Mouse (Mus musculus): Measurements from ENCODE around the gene Bcl2l13. TPM values are rescaled to one million over a fixed set of nuclear protein-coding genes. Genes with fewer than 3 reads are reported as not detected.
A peak's percentile ranks its signal among the peaks of the same experiment; 100 is the strongest.
"Not testable (repeated sequence)": the region's sequence is repeated elsewhere in the genome, so short reads cannot be mapped to it uniquely, and the experiment has no call there.

Bcl2l13 gene
- total RNA-seq, 2 experiments from 2014 or later: 38.0 to 40.8 TPM

- DNase-seq; intact Hi-C loops (cut with DNase I): not testable (repeated sequence)
Observed at GRCm38 (mm10) chr6:120924791-120925321, 88.8 kb downstream of the Bcl2l13 start.

- DNase-seq: no peak
- intact Hi-C loops (cut with DNase I): no loop called here
Observed at GRCm38 (mm10) chr6:120926880-120927279, 90.9 kb downstream of the Bcl2l13 start.

- peak; percentile 33 for DNase-seq
- intact Hi-C loops (cut with DNase I): no loop called here
Observed at GRCm38 (mm10) chr6:120927765-120928164, 91.8 kb downstream of the Bcl2l13 start.

- no peak for DNase-seq
- intact Hi-C loops (cut with DNase I): no loop called here
Observed at GRCm38 (mm10) chr6:120929421-120929820, 93.4 kb downstream of the Bcl2l13 start.

GRCm38 (mm10) chr6:120930450-120931306, 94.7 kb downstream of the Bcl2l13 start:
- no peak for DNase-seq
- intact Hi-C loops (cut with DNase I): no loop called here

- intact Hi-C loops (cut with DNase I): no loop called here
- DNase-seq: no peak
Observed at GRCm38 (mm10) chr6:120932597-120932996, 96.6 kb downstream of the Bcl2l13 start.

GRCm38 (mm10) chr6:120933670-120934069, 97.7 kb downstream of the Bcl2l13 start:
- intact Hi-C loops (cut with DNase I): no loop called here
- no peak for DNase-seq

- no peak for DNase-seq
- intact Hi-C loops (cut with DNase I): no loop called here
Observed at GRCm38 (mm10) chr6:120934176-120934575, 98.2 kb downstream of the Bcl2l13 start.

GRCm38 (mm10) chr6:120937104-120937617, 101.1 kb downstream of the Bcl2l13 start:
- intact Hi-C loops (cut with DNase I): no loop called here
- no peak for DNase-seq

- DNase-seq: no peak
- intact Hi-C loops (cut with DNase I): no loop called here
Observed at GRCm38 (mm10) chr6:120937999-120938608, 102.1 kb downstream of the Bcl2l13 start.

GRCm38 (mm10) chr6:120938763-120939450, 102.9 kb downstream of the Bcl2l13 start:
- no peak for DNase-seq
- intact Hi-C loops (cut with DNase I): no loop called here

- intact Hi-C loops (cut with DNase I): no loop called here
- DNase-seq: no peak
Observed at GRCm38 (mm10) chr6:120939783-120940182, 103.8 kb downstream of the Bcl2l13 start.

GRCm38 (mm10) chr6:120940446-120941083, 104.6 kb downstream of the Bcl2l13 start:
- intact Hi-C loops (cut with DNase I): no loop called here

GRCm38 (mm10) chr6:120941084-120941481, 105.1 kb downstream of the Bcl2l13 start:
- intact Hi-C loops (cut with DNase I): no loop called here
- DNase-seq: no peak

More at GRCm38 (mm10) chr6:120940446-120941083, 104.6 kb downstream of the Bcl2l13 start:
- DNase-seq: no peak

- DNase-seq: no peak
- intact Hi-C loops (cut with DNase I): no loop called here
Observed at GRCm38 (mm10) chr6:120941575-120941974, 105.6 kb downstream of the Bcl2l13 start.

Small RNA genes lying within 50 kb of the gene (microRNA-seq; reads per million reads assigned to microRNA genes)
- not detected for gene Gm25193

Other genes starting within 250 kb of the Bcl2l13 start
- gene Cecr2, start 169.8 kb upstream of the Bcl2l13 start, total RNA-seq (2021): 1 to 10 TPM; 3.1 to 3.2 TPM
- 10 to 100 TPM; 17.8 to 19.8 TPM for gene Slc25a18, start 62.6 kb upstream of the Bcl2l13 start, total RNA-seq (2021)
- gene Atp6v1e1, start 13.4 kb upstream of the Bcl2l13 start, total RNA-seq (2021): 100 to 1,000 TPM; 267 to 273 TPM
- 10 to 100 TPM; 18.8 to 22.4 TPM for gene Bid, start 80.6 kb downstream of the Bcl2l13 start, total RNA-seq (2021)